Mouse (Mus musculus) ES-Bruce4 (cell line): Measurements from ENCODE around the gene Igfbp6.

ENCODE experiments used
- CTCF ChIP-seq: IDR thresholded peaks from one replicate; pipeline ENCODE4 v1.8.1; 2011; ENCODE audit warnings: low read depth, low read length
- POLR2A ChIP-seq: IDR thresholded peaks from one replicate; pipeline ENCODE4 v1.8.1; 2011; ENCODE audit warnings: low read length; ENCODE audit not compliant: insufficient read depth

GRCm38 (mm10) chr15:102144726-102145125 is 564 bp downstream of the Igfbp6 start:
- TF ChIP-seq CTCF (no peak), POLR2A (no peak)
